Mouse (Mus musculus) hindbrain, embryonic 10.5 days (tissue): ENCODE results near the gene Tpcn1. TPM values are rescaled to one million over a fixed set of nuclear protein-coding genes. Genes with fewer than 3 reads are reported as not detected.

Source experiments
- DNase-seq: peaks from one replicate; pipeline ENCODE4 v3.0.0-alpha.2; 2017; ENCODE audit warnings: low spot score
- H3K27ac ChIP-seq: fragments of 300-500 bp; sonication (generic); 2 replicates; pipeline ENCODE4 v1.5.1; 2016; ENCODE audit warnings: mild to moderate bottlenecking, moderate library complexity
- H3K27me3 ChIP-seq: fragments of 300-500 bp; sonication (generic); 2 replicates; pipeline ENCODE4 v1.6.1; 2016; ENCODE audit warnings: mild to moderate bottlenecking; ENCODE audit not compliant: poor library complexity, insufficient read depth, severe bottlenecking
- H3K36me3 ChIP-seq: fragments of 300-500 bp; sonication (generic); 2 replicates; pipeline ENCODE4 v1.6.1; 2016; ENCODE audit warnings: mild to moderate bottlenecking, moderate library complexity
- H3K4me1 ChIP-seq: fragments of 300-500 bp; sonication (generic); replicated peaks from 2 replicates; pipeline ENCODE4 v1.6.1; 2016; ENCODE audit warnings: mild to moderate bottlenecking
- H3K4me3 ChIP-seq: fragments of 300-500 bp; sonication (generic); 2 replicates; pipeline ENCODE4 v1.5.1; 2016; ENCODE audit warnings: mild to moderate bottlenecking, moderate library complexity
- H3K9me3 ChIP-seq: fragments of 300-500 bp; sonication (generic); 2 replicates; pipeline ENCODE4 v1.6.1; 2016; ENCODE audit warnings: mild to moderate bottlenecking, moderate library complexity
- WGBS: fragments of 180-500 bp; shearing (Covaris S2); methylation state at CpG from one replicate; pipeline ENCODE4 v1.1.7; 2016; 5-methylcytosine and 5-hydroxymethylcytosine counted together
- polyA plus RNA-seq: library from polyadenylated mRNA; unstranded; fragments of >200 nt; fragmentation: Nextera tagmentation; extraction: Ambion mirVana; gene quantifications from 2 replicates; pipeline ENCODE4 v1.2.1, GENCODE M21; 2016

Gene Tpcn1
- 12.5 and 12.9 TPM in 2 replicates for polyA plus RNA-seq

DNA sequence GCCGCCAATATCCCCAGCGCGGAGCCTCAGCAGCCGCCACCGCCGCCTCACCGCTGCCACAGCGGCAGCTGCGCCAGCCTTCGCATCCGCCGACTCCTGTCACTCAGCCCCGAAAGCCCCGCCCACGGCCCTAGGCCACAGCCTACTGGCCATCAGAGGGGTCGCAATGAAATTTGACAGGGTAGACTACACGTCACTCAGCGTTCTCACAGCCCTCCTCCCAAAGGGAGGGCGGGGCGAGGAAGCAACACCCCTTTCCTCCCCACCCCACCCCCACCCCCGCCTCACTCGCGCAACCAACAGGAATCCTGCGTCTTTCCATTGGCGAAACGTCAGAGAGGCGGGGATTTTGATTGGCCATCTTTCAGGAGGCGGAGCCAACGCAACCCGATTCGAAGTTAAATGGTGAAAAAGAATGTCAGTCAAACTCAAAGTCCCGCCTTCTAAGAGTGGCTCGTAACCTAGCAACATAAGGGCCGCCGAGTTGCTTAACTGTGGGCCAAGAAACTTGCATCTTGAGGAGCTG, at the start of gene Tpcn1, which contains the start of gene Iqcd:
Gene Tpcn1 (minus strand): TSS at position 105 of the 526 bp plus-strand sequence.
Gene Iqcd (plus strand): TSS at position 448 of the 526 bp plus-strand sequence.
- Histone ChIP-seq H3K4me1 (peaks cover 42% of the 10 kb centered on the region), H3K9me3 (no peaks in the 10 kb centered on the region), H3K27me3 (no peaks in the 10 kb centered on the region; the same call in 1 of the 2 replicates), H3K4me3 (peak within 1 kb of the TSS; percentile 75), H3K36me3 (peaks cover 13% of the 10 kb centered on the region), H3K27ac (peak within 1 kb of the TSS; percentile 91)
- under 1% methylated on average over 35 of the region's 35 CpGs for WGBS
- DNase-seq = peak; percentile 99

DNA sequence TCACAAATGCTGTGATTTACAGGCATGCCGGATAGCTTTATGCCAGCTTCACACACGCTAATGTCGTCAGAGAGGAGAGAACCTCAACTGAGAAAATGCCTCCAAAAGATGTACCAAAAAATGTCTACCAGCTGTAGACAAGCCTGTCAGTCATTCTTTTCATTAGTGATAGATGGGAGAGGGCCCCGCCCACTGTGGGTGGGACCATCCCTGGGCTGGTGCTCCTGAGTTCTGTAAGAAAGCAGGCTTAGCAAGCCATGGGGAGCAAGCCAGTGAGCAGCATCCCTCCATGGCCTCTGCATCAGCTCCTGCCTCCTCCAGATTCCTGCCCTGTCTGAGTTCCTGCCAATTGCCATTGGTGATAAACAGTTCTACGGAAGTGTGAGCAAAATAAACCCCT, 47.2 kb upstream of the Tpcn1 start:
- 91% methylated on average over 5 of the region's 5 CpGs for WGBS

GRCm38 (mm10) chr5:120634860-120635259, 46.4 kb upstream of the Tpcn1 start:
- no peaks in the 10 kb centered on the region; the same call in 1 of the 2 replicates for H3K36me3 ChIP-seq
- H3K9me3 ChIP-seq = peaks cover 8% of the 10 kb centered on the region; the same call in 1 of the 2 replicates
- no peak for DNase-seq
- WGBS = 58% methylated on average over 5 of the region's 5 CpGs
- peaks cover 19% of the 10 kb centered on the region for H3K4me1 ChIP-seq
- H3K27ac ChIP-seq = no peak overlapping the region
- H3K27me3 ChIP-seq = peaks cover 27% of the 10 kb centered on the region
- no peak overlapping the region for H3K4me3 ChIP-seq

More for the DNA sequence above, 47.2 kb upstream of the Tpcn1 start:
- H3K27ac ChIP-seq = no peak overlapping the region
- H3K9me3 ChIP-seq = peaks cover 8% of the 10 kb centered on the region; the same call in 1 of the 2 replicates
- no peak overlapping the region for H3K4me3 ChIP-seq
- no peaks in the 10 kb centered on the region for H3K36me3 ChIP-seq
- H3K4me1 ChIP-seq = peaks cover 19% of the 10 kb centered on the region
- no peak for DNase-seq
- H3K27me3 ChIP-seq = peaks cover 19% of the 10 kb centered on the region

DNA sequence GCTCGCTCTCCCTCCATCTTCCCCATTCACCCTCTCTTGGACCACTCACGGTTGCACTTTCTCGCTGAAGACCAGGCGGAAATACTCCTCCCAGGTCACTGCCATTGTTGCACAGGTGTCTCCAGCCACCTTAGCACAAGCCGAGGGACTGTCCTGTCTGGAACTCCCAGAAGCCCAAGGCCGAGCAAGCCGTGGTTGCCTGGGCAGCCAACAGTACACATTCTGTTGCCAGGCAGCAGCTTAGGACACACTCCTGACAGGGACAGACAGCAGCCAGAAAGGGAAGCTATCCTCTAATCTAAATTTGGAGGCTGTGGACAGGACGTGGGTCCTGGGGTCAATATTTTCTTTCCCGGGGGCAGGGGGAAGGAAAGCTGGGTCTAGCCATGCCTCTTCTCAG, 45.7 kb upstream of the Tpcn1 start, which contains the start of gene Cfap73:
Gene Cfap73 (minus strand): TSS at position 105 of the 400 bp plus-strand sequence.
- Histone ChIP-seq H3K4me3 (no peak within 1 kb of the TSS), H3K36me3 (peaks cover 1% of the 10 kb centered on the region; the same call in 1 of the 2 replicates), H3K27ac (no peak within 1 kb of the TSS), H3K9me3 (peaks cover 8% of the 10 kb centered on the region; the same call in 1 of the 2 replicates), H3K4me1 (peaks cover 19% of the 10 kb centered on the region), H3K27me3 (peaks cover 30% of the 10 kb centered on the region)
- 61% methylated on average over 9 of the region's 9 CpGs for WGBS
- DNase-seq = no peak

GRCm38 (mm10) chr5:120631892-120632291, 43.4 kb upstream of the Tpcn1 start:
- Histone ChIP-seq H3K4me3 (no peak overlapping the region), H3K27me3 (peaks cover 30% of the 10 kb centered on the region), H3K4me1 (peaks cover 38% of the 10 kb centered on the region), H3K9me3 (peaks cover 8% of the 10 kb centered on the region; the same call in 1 of the 2 replicates), H3K27ac (no peak overlapping the region), H3K36me3 (peaks cover 20% of the 10 kb centered on the region)
- 89% methylated on average over 5 of the region's 5 CpGs for WGBS
- no peak for DNase-seq

DNA sequence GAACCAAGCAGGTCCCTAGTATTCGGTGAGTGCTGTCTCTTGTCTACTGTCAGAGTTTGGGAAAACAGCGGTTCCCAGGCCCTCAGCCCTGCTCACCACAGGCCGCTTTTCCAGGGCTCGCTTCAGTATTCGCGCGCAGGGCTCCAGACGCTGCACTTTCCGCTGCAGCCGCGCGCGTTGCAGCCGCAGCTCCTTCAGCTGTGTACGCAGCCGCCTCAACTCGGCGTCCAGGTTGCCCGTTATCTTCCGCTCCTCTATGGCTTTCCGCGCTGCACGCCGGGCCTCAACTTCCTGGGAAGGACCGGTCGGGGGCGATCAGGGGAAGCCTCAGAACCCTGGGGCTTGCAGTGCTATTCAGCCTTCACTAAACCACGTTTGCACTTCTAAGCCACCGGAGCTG, 42.7 kb upstream of the Tpcn1 start:
- peak overlapping the region; percentile 36 for H3K4me3 ChIP-seq
- DNase-seq = no peak
- peaks cover 8% of the 10 kb centered on the region; the same call in 1 of the 2 replicates for H3K9me3 ChIP-seq

GRCm38 (mm10) chr5:120628624-120629023, 40.2 kb upstream of the Tpcn1 start:
- 88% methylated on average over 7 of the region's 7 CpGs for WGBS
- peak overlapping the region; percentile 60; the same call in 1 of the 2 replicates for H3K27ac ChIP-seq
- H3K9me3 ChIP-seq = peaks cover 8% of the 10 kb centered on the region; the same call in 1 of the 2 replicates
- H3K4me3 ChIP-seq = no peak overlapping the region
- peaks cover 30% of the 10 kb centered on the region for H3K27me3 ChIP-seq
- peaks cover 53% of the 10 kb centered on the region for H3K36me3 ChIP-seq
- DNase-seq = no peak
- peaks cover 36% of the 10 kb centered on the region for H3K4me1 ChIP-seq

More for the DNA sequence above, 42.7 kb upstream of the Tpcn1 start:
- peaks cover 46% of the 10 kb centered on the region for H3K4me1 ChIP-seq
- H3K27ac ChIP-seq = no peak overlapping the region
- WGBS = 9% methylated on average over 29 of the region's 29 CpGs
- H3K36me3 ChIP-seq = peaks cover 28% of the 10 kb centered on the region
- peaks cover 30% of the 10 kb centered on the region for H3K27me3 ChIP-seq

- peaks cover 8% of the 10 kb centered on the region; the same call in 1 of the 2 replicates for H3K9me3 ChIP-seq
These were observed 39.2 kb upstream of the Tpcn1 start for GRCm38 (mm10) chr5:120627515-120628300.

GRCm38 (mm10) chr5:120626399-120626798, 37.9 kb upstream of the Tpcn1 start:
- H3K4me1 ChIP-seq = peaks cover 35% of the 10 kb centered on the region
- H3K4me3 ChIP-seq = no peak overlapping the region
- DNase-seq = peak; percentile 76
- peaks cover 19% of the 10 kb centered on the region for H3K27me3 ChIP-seq
- H3K27ac ChIP-seq = peak overlapping the region; percentile 67; the same call in 1 of the 2 replicates
- no peaks in the 10 kb centered on the region for H3K9me3 ChIP-seq
- 26% methylated on average over 19 of the region's 19 CpGs for WGBS
- H3K36me3 ChIP-seq = peaks cover 75% of the 10 kb centered on the region

More at GRCm38 (mm10) chr5:120627515-120628300, 39.2 kb upstream of the Tpcn1 start:
- DNase-seq = peak; percentile 38
- Histone ChIP-seq H3K4me1 (peaks cover 36% of the 10 kb centered on the region), H3K27me3 (peaks cover 30% of the 10 kb centered on the region), H3K27ac (peak overlapping the region; percentile 67), H3K36me3 (peaks cover 62% of the 10 kb centered on the region), H3K4me3 (no peak overlapping the region)
- WGBS = 86% methylated on average over 15 of the region's 15 CpGs

DNA sequence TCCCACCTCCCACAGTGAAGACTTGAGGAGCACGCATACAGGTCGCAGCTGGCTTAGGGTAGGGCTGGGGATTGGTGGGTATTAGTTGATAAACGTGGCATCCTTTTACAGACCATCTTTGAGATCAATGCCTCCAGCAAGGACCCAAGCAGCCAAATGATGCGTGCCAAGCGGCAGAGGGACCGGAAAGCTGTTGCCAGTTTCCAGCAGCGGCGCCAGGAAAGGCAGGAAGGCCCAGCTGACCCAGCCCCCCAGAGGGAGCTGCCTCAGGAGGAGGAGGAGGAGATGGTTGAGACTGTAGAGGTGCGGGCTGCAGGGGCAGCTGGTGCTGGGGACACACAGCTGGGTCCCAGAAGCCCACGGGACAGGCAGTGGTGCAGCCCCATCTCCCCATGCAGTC, 36.0 kb upstream of the Tpcn1 start:
- no peaks in the 10 kb centered on the region for H3K9me3 ChIP-seq
- no peak overlapping the region for H3K27ac ChIP-seq
- no peaks in the 10 kb centered on the region for H3K27me3 ChIP-seq
- peaks cover 31% of the 10 kb centered on the region for H3K4me1 ChIP-seq
- H3K36me3 ChIP-seq = peaks cover 95% of the 10 kb centered on the region
- 94% methylated on average over 10 of the region's 10 CpGs for WGBS
- DNase-seq = no peak
- no peak overlapping the region for H3K4me3 ChIP-seq

- no peak for DNase-seq
- Histone ChIP-seq H3K4me1 (peaks cover 16% of the 10 kb centered on the region), H3K4me3 (no peak overlapping the region), H3K27ac (no peak overlapping the region), H3K9me3 (no peaks in the 10 kb centered on the region), H3K27me3 (no peaks in the 10 kb centered on the region), H3K36me3 (peaks cover 100% of the 10 kb centered on the region)
- WGBS = 84% methylated on average over 5 of the region's 5 CpGs
These were observed 33.9 kb upstream of the Tpcn1 start for GRCm38 (mm10) chr5:120622198-120622851.

DNA sequence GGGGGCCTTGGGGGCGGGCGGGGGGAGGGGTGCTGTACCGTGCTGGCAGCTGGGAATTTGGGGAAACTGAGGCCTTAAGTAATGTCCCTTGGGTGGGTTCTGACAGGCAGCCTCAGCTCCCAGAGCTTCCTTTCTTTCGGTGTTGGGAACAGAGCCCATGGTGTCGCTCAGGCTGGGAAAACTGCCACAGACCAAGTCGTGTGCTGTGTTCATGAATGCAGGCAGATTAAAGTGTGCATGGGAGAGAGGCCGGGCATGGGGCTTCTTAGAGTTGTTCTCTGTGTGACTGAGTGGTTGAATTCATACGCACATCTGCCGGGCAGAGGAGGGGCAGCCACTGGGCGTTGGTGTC, 33.3 kb upstream of the Tpcn1 start:
- 90% methylated on average over 10 of the region's 10 CpGs for WGBS
- no peak overlapping the region for H3K4me3 ChIP-seq
- DNase-seq = no peak
- H3K27me3 ChIP-seq = no peaks in the 10 kb centered on the region
- peaks cover 100% of the 10 kb centered on the region for H3K36me3 ChIP-seq
- H3K4me1 ChIP-seq = peaks cover 11% of the 10 kb centered on the region
- H3K9me3 ChIP-seq = no peaks in the 10 kb centered on the region
- no peak overlapping the region for H3K27ac ChIP-seq
